Mouse (Mus musculus) heart, embryonic 14.5 days (tissue): ENCODE results near the gene Mrpl45. TPM values are rescaled to one million over a fixed set of nuclear protein-coding genes. Genes with fewer than 3 reads are reported as not detected.
A peak's percentile ranks its signal among the peaks of the same experiment; 100 is the strongest.

Experiments
- ATAC-seq: fragments of 200-750 bp; cut with Nextera tagmentation; 2 replicates; pipeline ENCODE4 v1.8.0; 2017; ENCODE audit warnings: low read depth, moderate TSS enrichment; ENCODE audit not compliant: insufficient number of reproducible peaks, insufficient read depth, low FRiP score
- H3K27ac ChIP-seq, 2 experiments: fragments of 200-500 bp in 1 of 2; fragments of 300-500 bp in 1 of 2; sonication (generic) in 1 of 2; replicated peaks in 1 of 2; 2 replicates each; pipeline ENCODE4 v1.5.1; 2012 to 2014; ENCODE audit warnings: low read depth in 2 of 2, low read length in 2 of 2, control low read depth in 1 of 2, mild to moderate bottlenecking in 1 of 2, mixed read lengths in 1 of 2; ENCODE audit not compliant: control insufficient read depth in 1 of 2, insufficient read depth in 1 of 2
- H3K27me3 ChIP-seq: fragments of 300-500 bp; sonication (generic); 2 replicates; pipeline ENCODE4 v1.6.1; 2014; ENCODE audit warnings: mild to moderate bottlenecking, low read length, control low read depth; ENCODE audit not compliant: control insufficient read depth, insufficient read depth
- H3K36me3 ChIP-seq: fragments of 300-500 bp; sonication (generic); 2 replicates; pipeline ENCODE4 v1.6.1; 2014; ENCODE audit warnings: mild to moderate bottlenecking, control low read depth, low read length, mixed read lengths; ENCODE audit not compliant: control insufficient read depth, insufficient read depth
- H3K4me1 ChIP-seq, 2 experiments: fragments of 200-500 bp in 1 of 2; fragments of 300-500 bp in 1 of 2; sonication (generic) in 1 of 2; 2 replicates each; pipeline ENCODE4 v1.6.1; 2012 to 2014; ENCODE audit warnings: low read length in 2 of 2, control low read depth in 1 of 2, mixed read lengths in 1 of 2; ENCODE audit not compliant: control insufficient read depth in 2 of 2, insufficient read depth in 2 of 2
- H3K4me2 ChIP-seq: fragments of 300-500 bp; sonication (generic); 2 replicates; pipeline ENCODE4 v1.6.1; 2014; ENCODE audit warnings: mild to moderate bottlenecking, low read length
- H3K4me3 ChIP-seq, 2 experiments: fragments of 200-500 bp in 1 of 2; fragments of 300-500 bp in 1 of 2; sonication (generic) in 1 of 2; 2 replicates each; pipeline ENCODE4 v1.5.1; 2012 to 2014; ENCODE audit warnings: low read length in 2 of 2, mild to moderate bottlenecking in 2 of 2, control low read depth in 1 of 2, low read depth in 1 of 2, moderate library complexity in 1 of 2; ENCODE audit not compliant: control insufficient read depth in 1 of 2, insufficient read depth in 1 of 2
- H3K9ac ChIP-seq: fragments of 300-500 bp; sonication (generic); 2 replicates; pipeline ENCODE4 v1.6.1; 2014; ENCODE audit warnings: mild to moderate bottlenecking, low read length
- H3K9me3 ChIP-seq: fragments of 300-500 bp; sonication (generic); 2 replicates; pipeline ENCODE4 v1.6.1; 2016; ENCODE audit warnings: low read length, control low read depth; ENCODE audit not compliant: control insufficient read depth
- WGBS: fragments of 180-500 bp; shearing (Covaris S2); extraction: QIAGEN DNeasy Blood & Tissue Kit; methylation state at CpG from one replicate; pipeline ENCODE4 v1.1.7; 2014; 5-methylcytosine and 5-hydroxymethylcytosine counted together
- polyA plus RNA-seq: library from polyadenylated mRNA; unstranded; fragments of >200 nt; fragmentation: Nextera tagmentation; extraction: Ambion mirVana; gene quantifications from 2 replicates; pipeline ENCODE4 v1.2.1, GENCODE M21; 2014

The Mrpl45 gene
- polyA plus RNA-seq, 1 experiment from 2014 or later = 59.2 TPM

DNA sequence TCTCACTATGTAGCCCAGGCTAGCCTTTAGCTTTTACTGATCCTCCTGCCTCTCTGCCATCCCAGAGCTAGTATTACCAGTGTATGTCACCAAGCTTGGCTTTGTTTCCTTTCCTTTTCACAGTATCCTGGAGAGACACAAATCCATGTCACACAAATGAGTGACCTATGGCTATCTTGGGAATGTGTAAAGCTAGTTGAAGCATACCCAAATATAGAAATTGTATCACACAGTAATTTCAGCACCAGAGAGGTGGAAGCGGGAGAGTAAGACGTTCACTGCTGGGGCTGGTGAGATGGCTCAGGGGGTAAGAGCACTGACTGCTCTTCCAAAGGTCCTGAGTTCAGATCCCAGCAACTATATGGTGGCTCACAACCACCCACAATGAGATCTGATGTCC lies 15.6 kb upstream of the Mrpl45 start:
- Histone ChIP-seq H3K27ac (peak overlapping the region in 1 of 2 experiments; percentile 58; a peak in 2 of 4 replicates), H3K4me3 (no peak overlapping the region), H3K9ac (no peak overlapping the region), H3K36me3 (no peaks in the 10 kb centered on the region), H3K27me3 (no peaks in the 10 kb centered on the region), H3K4me2 (no peak overlapping the region), H3K9me3 (no peaks in the 10 kb centered on the region), H3K4me1 (peaks cover 10 to 27% of the 10 kb centered on the region in 2 experiments)
- 10% methylated on average over 2 of the region's 2 CpGs for WGBS
- ATAC-seq = peak; percentile 26; the same call in 1 of the 2 replicates

- WGBS = 71% methylated on average over 16 of the region's 16 CpGs
- ATAC-seq = no peak
- no peak overlapping the region for H3K4me2 ChIP-seq
- no peak overlapping the region for H3K4me3 ChIP-seq
- no peaks in the 10 kb centered on the region for H3K36me3 ChIP-seq
- H3K27me3 ChIP-seq = no peaks in the 10 kb centered on the region
- H3K27ac ChIP-seq = peak overlapping the region; percentile 73 to 93
- H3K4me1 ChIP-seq = peaks cover 10 to 27% of the 10 kb centered on the region in 2 experiments
- H3K9ac ChIP-seq = no peak overlapping the region
- H3K9me3 ChIP-seq = no peaks in the 10 kb centered on the region
Measured at GRCm38 (mm10) chr11:97301406-97301805, 14.1 kb upstream of the Mrpl45 start.

DNA sequence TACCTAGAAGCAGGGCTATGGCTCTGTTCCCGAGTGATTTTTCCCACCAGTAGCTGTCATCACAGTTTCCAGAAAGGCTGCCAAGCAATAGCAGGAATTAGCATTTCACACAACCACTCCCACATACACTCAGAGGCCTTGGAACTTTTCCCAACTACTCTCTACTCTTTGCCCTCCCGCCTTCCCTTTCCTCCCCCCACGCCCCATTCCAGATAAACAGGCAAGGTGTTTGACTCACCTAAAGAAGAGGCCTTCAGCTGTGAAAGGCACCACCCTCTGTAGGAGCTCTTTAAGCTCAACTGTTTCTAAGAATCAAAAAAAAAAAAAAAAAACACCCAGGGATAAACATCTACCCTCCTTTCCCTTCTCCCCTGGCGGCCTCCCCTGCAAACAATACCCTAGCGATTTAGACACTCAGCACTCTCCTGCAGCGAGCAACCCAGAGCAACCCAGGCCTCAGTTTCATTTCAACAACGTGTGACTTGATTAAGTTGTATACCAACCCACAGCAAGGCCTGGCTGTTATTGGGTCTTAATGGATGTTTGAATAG lies 13.2 kb upstream of the Mrpl45 start:
- Histone ChIP-seq H3K27ac (peak overlapping the region; percentile 80 to 93), H3K4me2 (peak overlapping the region; percentile 23), H3K4me1 (peaks cover 10 to 23% of the 10 kb centered on the region in 2 experiments), H3K4me3 (no peak overlapping the region), H3K9me3 (no peaks in the 10 kb centered on the region), H3K9ac (peak overlapping the region; percentile 1; the same call in 1 of the 2 replicates), H3K27me3 (no peaks in the 10 kb centered on the region), H3K36me3 (no peaks in the 10 kb centered on the region)
- ATAC-seq = peak; percentile 81
- 2% methylated on average over 7 of the region's 7 CpGs for WGBS

GRCm38 (mm10) chr11:97304631-97305030 lies 10.9 kb upstream of the Mrpl45 start:
- Histone ChIP-seq H3K27ac (no peak overlapping the region), H3K27me3 (no peaks in the 10 kb centered on the region), H3K9ac (no peak overlapping the region), H3K9me3 (no peaks in the 10 kb centered on the region), H3K36me3 (no peaks in the 10 kb centered on the region), H3K4me1 (peaks cover 15 to 34% of the 10 kb centered on the region in 2 experiments), H3K4me2 (no peak overlapping the region), H3K4me3 (no peak overlapping the region)
- WGBS = 71% methylated on average over 5 of the region's 5 CpGs
- ATAC-seq = no peak

DNA sequence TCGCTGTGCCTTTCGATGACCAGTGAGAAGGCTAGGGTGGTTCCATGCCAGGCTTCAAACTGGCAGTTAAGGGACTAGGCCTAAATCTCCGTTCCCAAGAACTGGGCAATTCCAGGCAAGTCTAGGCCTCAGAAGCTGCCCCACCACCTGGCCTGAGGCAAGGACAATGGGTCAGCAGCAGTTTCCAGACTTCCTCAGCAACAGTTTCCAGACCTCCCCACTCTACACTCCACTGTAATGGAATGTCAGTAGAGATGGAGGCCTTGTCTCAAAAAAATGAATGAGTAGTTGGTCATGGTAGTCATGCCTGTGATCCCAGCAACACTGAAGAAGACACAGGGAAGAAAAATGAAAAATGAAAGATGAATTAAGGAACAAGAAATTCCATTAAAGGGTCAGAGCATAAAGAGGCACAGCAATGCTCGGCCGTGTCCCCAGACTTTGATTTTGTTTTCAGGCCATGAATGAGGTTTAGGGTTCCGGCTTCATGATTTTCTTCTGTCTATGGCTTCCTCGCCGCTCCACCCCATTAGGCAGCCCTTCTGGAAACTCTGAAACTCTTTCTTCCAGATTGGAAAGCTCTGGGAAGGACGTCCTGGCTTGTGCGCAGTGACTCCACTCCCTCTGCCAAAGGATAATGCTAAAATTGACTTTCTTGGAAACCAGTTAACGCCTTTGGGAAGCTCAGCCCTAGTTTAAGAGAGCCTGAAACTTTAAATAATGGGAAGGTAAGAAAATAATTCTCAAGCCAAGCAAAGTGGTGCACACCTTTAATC lies 8.0 kb upstream of the Mrpl45 start:
- peaks cover 13 to 32% of the 10 kb centered on the region in 2 experiments for H3K4me1 ChIP-seq
- 93% methylated on average over 11 of the region's 11 CpGs for WGBS
- no peak overlapping the region for H3K4me3 ChIP-seq
- no peak overlapping the region for H3K27ac ChIP-seq
- no peak overlapping the region for H3K4me2 ChIP-seq
- no peaks in the 10 kb centered on the region for H3K36me3 ChIP-seq
- H3K27me3 ChIP-seq = no peaks in the 10 kb centered on the region
- no peaks in the 10 kb centered on the region for H3K9me3 ChIP-seq
- ATAC-seq = no peak
- H3K9ac ChIP-seq = no peak overlapping the region

DNA sequence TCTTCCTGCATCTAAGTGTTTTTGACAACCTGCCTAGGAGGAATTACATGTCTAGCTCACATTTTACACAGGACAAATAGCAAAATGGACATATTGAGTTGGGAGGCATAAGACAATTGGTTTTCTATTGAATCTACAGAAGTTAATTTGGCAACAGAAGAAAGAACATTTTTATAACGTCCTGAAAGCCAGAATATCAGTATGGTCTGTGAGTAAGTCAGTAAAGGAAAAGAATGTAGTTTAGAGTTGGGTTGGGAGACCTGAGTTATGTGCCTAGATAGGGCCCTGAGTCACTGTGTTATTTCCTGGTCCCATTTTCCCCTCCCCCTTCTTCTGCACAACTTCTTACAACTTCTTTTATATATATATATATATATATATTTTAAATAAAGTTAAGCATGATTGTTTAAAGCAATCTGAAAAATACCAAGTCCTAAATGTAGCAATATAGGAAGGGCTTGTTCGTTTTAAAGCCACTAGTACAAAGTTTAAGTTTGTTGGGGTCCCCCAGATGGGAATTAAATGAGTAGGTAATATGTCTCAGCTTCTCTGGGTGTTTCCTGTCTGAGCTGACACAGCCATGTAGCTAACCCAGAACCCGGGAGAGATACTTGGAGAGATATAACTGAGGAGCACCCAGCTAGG lies 6.6 kb upstream of the Mrpl45 start:
- Histone ChIP-seq H3K4me3 (peak overlapping the region; percentile 49 to 64; a peak in 3 of 4 replicates), H3K9ac (peak overlapping the region; percentile 81)

DNA sequence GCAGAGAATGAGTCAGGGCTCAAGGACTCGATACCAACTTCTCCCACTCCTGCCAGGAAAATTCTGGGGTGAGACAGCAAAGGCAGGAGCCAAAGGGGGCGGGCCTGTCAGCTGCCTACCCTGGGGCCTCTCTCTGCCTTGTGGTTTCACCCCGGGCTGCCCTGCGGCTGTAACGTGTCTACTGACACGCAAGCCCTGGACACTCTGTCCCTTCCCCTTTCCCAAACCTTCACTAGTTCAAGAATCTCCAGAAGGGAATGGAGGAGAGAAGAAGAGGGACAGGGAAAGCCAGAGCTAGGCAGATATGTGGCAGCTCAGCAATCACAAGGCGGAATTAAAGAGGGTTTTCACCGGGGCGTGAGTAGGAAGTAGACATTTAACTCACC lies 6.1 kb upstream of the Mrpl45 start:
- Histone ChIP-seq H3K27me3 (no peaks in the 10 kb centered on the region), H3K4me2 (peak overlapping the region; percentile 96), H3K27ac (peak overlapping the region; percentile 93 to 94), H3K9me3 (no peaks in the 10 kb centered on the region), H3K9ac (peak overlapping the region; percentile 81), H3K4me3 (peak overlapping the region; percentile 49 to 64), H3K36me3 (no peaks in the 10 kb centered on the region), H3K4me1 (peaks cover 7 to 22% of the 10 kb centered on the region in 2 experiments)
- 1% methylated on average over 9 of the region's 9 CpGs for WGBS
- peak; percentile 74 for ATAC-seq

More for the DNA sequence above, 6.6 kb upstream of the Mrpl45 start:
- Histone ChIP-seq H3K27me3 (no peaks in the 10 kb centered on the region), H3K9me3 (no peaks in the 10 kb centered on the region), H3K36me3 (no peaks in the 10 kb centered on the region), H3K4me1 (peaks cover 7 to 22% of the 10 kb centered on the region in 2 experiments), H3K4me2 (peak overlapping the region; percentile 96), H3K27ac (peak overlapping the region; percentile 93 to 94)
- no peak for ATAC-seq
- 41% methylated on average over 3 of the region's 3 CpGs for WGBS
